Mouse (Mus musculus): ENCODE measurements around the gene Guca1a. TPM values are rescaled to one million over a fixed set of nuclear protein-coding genes. Genes with fewer than 3 reads are reported as not detected.

Guca1a gene
- polyA plus RNA-seq, 1 experiment from 2014 or later: 0.19 TPM

GRCm38 (mm10) chr17:47408558-47408898 is 8.1 kb upstream of the Guca1a start:
- WGBS: 28% methylated on average over 8 of the region's 8 CpGs

GRCm38 (mm10) chr17:47407717-47408557 is 7.6 kb upstream of the Guca1a start:
- Histone ChIP-seq H3K27me3 (peaks cover 55% of the 10 kb centered on the region), H3K9me3 (no peaks in the 10 kb centered on the region; the same call in 1 of the 2 replicates), H3K9ac (replicated peaks) (no peak overlapping the region), H3K36me3 (no peaks in the 10 kb centered on the region), H3K4me3 (replicated peaks) (no peak overlapping the region), H3K27ac (no peak overlapping the region), H3K4me2 (replicated peaks) (no peak overlapping the region), H3K4me1 (replicated peaks) (no peaks in the 10 kb centered on the region; the same call in 1 of the 2 replicates)
- ATAC-seq: no peak
- 69% methylated on average over 10 of the region's 10 CpGs for WGBS

More at GRCm38 (mm10) chr17:47408558-47408898, 8.1 kb upstream of the Guca1a start:
- Histone ChIP-seq H3K4me1 (replicated peaks) (no peaks in the 10 kb centered on the region; the same call in 1 of the 2 replicates), H3K4me3 (replicated peaks) (no peak overlapping the region), H3K4me2 (replicated peaks) (no peak overlapping the region), H3K27me3 (peaks cover 59% of the 10 kb centered on the region), H3K27ac (no peak overlapping the region), H3K36me3 (no peaks in the 10 kb centered on the region), H3K9ac (replicated peaks) (no peak overlapping the region), H3K9me3 (no peaks in the 10 kb centered on the region; the same call in 1 of the 2 replicates)
- 0 out of 2 replicates have a peak, but pooled peaks have one; percentile 21 for ATAC-seq

- no peak overlapping the region for H3K9ac ChIP-seq (replicated peaks)
- no peaks in the 10 kb centered on the region for H3K36me3 ChIP-seq
- H3K4me3 ChIP-seq (replicated peaks): no peak overlapping the region
- H3K4me2 ChIP-seq (replicated peaks): no peak overlapping the region
- 87% methylated on average over 8 of the region's 8 CpGs for WGBS
- peaks cover 14% of the 10 kb centered on the region for H3K4me1 ChIP-seq (replicated peaks)
- H3K27me3 ChIP-seq: peaks cover 40% of the 10 kb centered on the region
- no peaks in the 10 kb centered on the region for H3K9me3 ChIP-seq
- no peak overlapping the region for H3K27ac ChIP-seq
- ATAC-seq: no peak
These were observed 1.3 kb downstream of the Guca1a start for GRCm38 (mm10) chr17:47399091-47399490.

GRCm38 (mm10) chr17:47395376-47395913 is 4.9 kb downstream of the Guca1a start:
- H3K4me2 ChIP-seq (replicated peaks): peak overlapping the region; percentile 35
- WGBS: 3% methylated on average over 19 of the region's 20 CpGs

GRCm38 (mm10) chr17:47394223-47394869 is 6.0 kb downstream of the Guca1a start:
- peak overlapping the region; percentile 11; the same call in 1 of the 2 replicates for H3K4me3 ChIP-seq (replicated peaks)
- H3K36me3 ChIP-seq: no peaks in the 10 kb centered on the region
- H3K27me3 ChIP-seq: peaks cover 26% of the 10 kb centered on the region
- H3K9me3 ChIP-seq: no peaks in the 10 kb centered on the region
- ATAC-seq: peak; percentile 25; the same call in 1 of the 2 replicates
- peak overlapping the region; percentile 35 for H3K4me2 ChIP-seq (replicated peaks)
- 23% methylated on average over 24 of the region's 24 CpGs for WGBS
- H3K27ac ChIP-seq: no peak overlapping the region
- H3K4me1 ChIP-seq (replicated peaks): peaks cover 14% of the 10 kb centered on the region
- 0 out of 2 replicates have a peak overlapping the region, but pooled peaks have one; percentile 14 for H3K9ac ChIP-seq (replicated peaks)

More at GRCm38 (mm10) chr17:47395376-47395913, 4.9 kb downstream of the Guca1a start:
- peak; percentile 80 for ATAC-seq
- H3K9me3 ChIP-seq: no peaks in the 10 kb centered on the region
- no peak overlapping the region for H3K9ac ChIP-seq (replicated peaks)
- H3K27me3 ChIP-seq: peaks cover 32% of the 10 kb centered on the region
- H3K4me3 ChIP-seq (replicated peaks): peak overlapping the region; percentile 16
- H3K27ac ChIP-seq: no peak overlapping the region
- peaks cover 14% of the 10 kb centered on the region for H3K4me1 ChIP-seq (replicated peaks)
- H3K36me3 ChIP-seq: no peaks in the 10 kb centered on the region

GRCm38 (mm10) chr17:47386649-47387048 is 13.7 kb downstream of the Guca1a start:
- no peak overlapping the region for H3K9ac ChIP-seq (replicated peaks)
- no peaks in the 10 kb centered on the region for H3K27me3 ChIP-seq
- no peak overlapping the region for H3K27ac ChIP-seq
- WGBS: 63% methylated on average over 4 of the region's 4 CpGs
- no peak overlapping the region for H3K4me3 ChIP-seq (replicated peaks)
- H3K4me2 ChIP-seq (replicated peaks): no peak overlapping the region
- H3K9me3 ChIP-seq: 0 out of 2 replicates have a peak, but pooled peaks cover 3% of the 10 kb centered on the region
- H3K4me1 ChIP-seq (replicated peaks): peaks cover 7% of the 10 kb centered on the region; the same call in 1 of the 2 replicates
- peaks cover 3% of the 10 kb centered on the region; the same call in 1 of the 2 replicates for H3K36me3 ChIP-seq
- no peak for ATAC-seq

- no peak for ATAC-seq
- H3K4me1 ChIP-seq (replicated peaks): peaks cover 10% of the 10 kb centered on the region; the same call in 1 of the 2 replicates
- peaks cover 16% of the 10 kb centered on the region for H3K36me3 ChIP-seq
- 21% methylated on average over 10 of the region's 10 CpGs for WGBS
- no peaks in the 10 kb centered on the region for H3K27me3 ChIP-seq
- no peak within 1 kb of the TSS for H3K4me2 ChIP-seq (replicated peaks)
- H3K27ac ChIP-seq: no peak within 1 kb of the TSS
- 0 out of 2 replicates have a peak, but pooled peaks cover 3% of the 10 kb centered on the region for H3K9me3 ChIP-seq
- no peak within 1 kb of the TSS for H3K9ac ChIP-seq (replicated peaks)
- no peak within 1 kb of the TSS for H3K4me3 ChIP-seq (replicated peaks)
These were observed 15.2 kb downstream of the Guca1a start, which contains the start of gene Guca1b for GRCm38 (mm10) chr17:47385145-47385544. Gene Guca1b (plus strand): TSS chr17:47385393.

GRCm38 (mm10) chr17:47384064-47384463 is 16.3 kb downstream of the Guca1a start:
- Histone ChIP-seq H3K27me3 (no peaks in the 10 kb centered on the region), H3K27ac (no peak overlapping the region), H3K4me1 (replicated peaks) (peaks cover 10% of the 10 kb centered on the region; the same call in 1 of the 2 replicates), H3K4me2 (replicated peaks) (no peak overlapping the region), H3K9ac (replicated peaks) (no peak overlapping the region), H3K9me3 (0 out of 2 replicates have a peak, but pooled peaks cover 3% of the 10 kb centered on the region), H3K4me3 (replicated peaks) (no peak overlapping the region), H3K36me3 (peaks cover 27% of the 10 kb centered on the region)
- 93% methylated on average over 3 of the region's 3 CpGs for WGBS
- ATAC-seq: no peak

GRCm38 (mm10) chr17:47383266-47383665 is 17.1 kb downstream of the Guca1a start:
- peaks cover 34% of the 10 kb centered on the region for H3K36me3 ChIP-seq
- H3K4me3 ChIP-seq (replicated peaks): no peak overlapping the region
- 90% methylated on average over 4 of the region's 4 CpGs for WGBS
- peaks cover 10% of the 10 kb centered on the region; the same call in 1 of the 2 replicates for H3K4me1 ChIP-seq (replicated peaks)
- H3K27ac ChIP-seq: no peak overlapping the region
- no peaks in the 10 kb centered on the region for H3K27me3 ChIP-seq
- H3K9ac ChIP-seq (replicated peaks): no peak overlapping the region
- no peak for ATAC-seq
- H3K9me3 ChIP-seq: 0 out of 2 replicates have a peak, but pooled peaks cover 3% of the 10 kb centered on the region
- no peak overlapping the region for H3K4me2 ChIP-seq (replicated peaks)

GRCm38 (mm10) chr17:47381917-47382316 is 18.5 kb downstream of the Guca1a start:
- 42% methylated on average over 11 of the region's 11 CpGs for WGBS
- Histone ChIP-seq H3K9ac (replicated peaks) (no peak overlapping the region), H3K9me3 (0 out of 2 replicates have a peak, but pooled peaks cover 3% of the 10 kb centered on the region), H3K27me3 (no peaks in the 10 kb centered on the region), H3K4me3 (replicated peaks) (no peak overlapping the region), H3K27ac (peak overlapping the region; percentile 30; the same call in 1 of the 2 replicates), H3K4me2 (replicated peaks) (no peak overlapping the region), H3K36me3 (peaks cover 47% of the 10 kb centered on the region), H3K4me1 (replicated peaks) (peaks cover 10% of the 10 kb centered on the region; the same call in 1 of the 2 replicates)
- ATAC-seq: peak; percentile 24; the same call in 1 of the 2 replicates

- Histone ChIP-seq H3K27me3 (no peaks in the 10 kb centered on the region), H3K9me3 (no peaks in the 10 kb centered on the region), H3K27ac (no peak overlapping the region), H3K36me3 (peaks cover 82% of the 10 kb centered on the region), H3K9ac (replicated peaks) (no peak overlapping the region), H3K4me3 (replicated peaks) (no peak overlapping the region), H3K4me2 (replicated peaks) (no peak overlapping the region), H3K4me1 (replicated peaks) (peaks cover 7% of the 10 kb centered on the region; the same call in 1 of the 2 replicates)
- WGBS: 80% methylated on average over 15 of the region's 15 CpGs
- no peak for ATAC-seq
These were observed 22.3 kb downstream of the Guca1a start for GRCm38 (mm10) chr17:47378133-47378532.

All from midbrain, embryonic 13.5 days (tissue).